Mouse (Mus musculus) thymus, adult 2 months (tissue): ENCODE results near the gene Gng12.

ENCODE experiments used
- CTCF ChIP-seq: fragments of 200-500 bp; IDR thresholded peaks from 2 replicates; pipeline ENCODE4 v1.5.1; 2012; ENCODE audit warnings: mild to moderate bottlenecking, control low read depth, low read length, moderate library complexity, borderline replicate concordance; ENCODE audit not compliant: control insufficient read depth, poor library complexity, insufficient read depth; ENCODE audit errors: extremely low read depth
- POLR2A ChIP-seq: fragments of 200-500 bp; IDR thresholded peaks from 2 replicates; pipeline ENCODE4 v1.6.1; 2012; ENCODE audit warnings: mild to moderate bottlenecking, low read length, control low read depth, moderate library complexity; ENCODE audit not compliant: control insufficient read depth, poor library complexity, insufficient read depth; ENCODE audit errors: extremely low read depth

GRCm38 (mm10) chr6:66973180-66973579 is 77.0 kb downstream of the Gng12 start:
- TF ChIP-seq CTCF (no peak), POLR2A (no peak)
